Mouse (Mus musculus): ENCODE data around the gene Enthd1.
"Not testable (repeated sequence)": the region's sequence is repeated elsewhere in the genome, so short reads cannot be mapped to it uniquely, and the experiment has no call there.

The Enthd1 gene

GRCm38 (mm10) chr15:80538075-80538474, 26.9 kb downstream of the Enthd1 start:
- no peak for DNase-seq (ENCODE audit: low spot score in 2 of 2)

GRCm38 (mm10) chr15:80536051-80536450, 28.9 kb downstream of the Enthd1 start:
- peak; percentile 21 to 57 for DNase-seq (ENCODE audit: low spot score in 2 of 2)

- peak; percentile 33 to 40 for DNase-seq (ENCODE audit: low spot score in 2 of 2)
These were observed 31.7 kb downstream of the Enthd1 start for GRCm38 (mm10) chr15:80533274-80533673.

GRCm38 (mm10) chr15:80532281-80533072, 32.5 kb downstream of the Enthd1 start:
- no peak for DNase-seq (ENCODE audit: low spot score in 2 of 2)

- DNase-seq (ENCODE audit: low spot score in 2 of 2): no peak
These were observed 33.9 kb downstream of the Enthd1 start for GRCm38 (mm10) chr15:80531026-80531425.

- DNase-seq (ENCODE audit: low spot score in 2 of 2): peak in 1 of 2 experiments; percentile 62
These were observed 34.7 kb downstream of the Enthd1 start for GRCm38 (mm10) chr15:80529955-80530869.

- DNase-seq (ENCODE audit: low spot score in 2 of 2): peak in 1 of 2 experiments; percentile 39
These were observed 43.1 kb downstream of the Enthd1 start for GRCm38 (mm10) chr15:80521661-80522388.

GRCm38 (mm10) chr15:80519931-80520330, 45.0 kb downstream of the Enthd1 start:
- DNase-seq (ENCODE audit: low spot score in 2 of 2): no peak

- no peak for DNase-seq (ENCODE audit: low spot score in 2 of 2)
These were observed 46.3 kb downstream of the Enthd1 start for GRCm38 (mm10) chr15:80518567-80519223.

- DNase-seq (ENCODE audit: low spot score in 2 of 2): peak in 1 of 2 experiments; percentile 43
These were observed 47.0 kb downstream of the Enthd1 start for GRCm38 (mm10) chr15:80517996-80518395.

- no peak for DNase-seq (ENCODE audit: low spot score in 2 of 2)
These were observed 48.4 kb downstream of the Enthd1 start for GRCm38 (mm10) chr15:80516525-80516924.

- no peak for DNase-seq (ENCODE audit: low spot score in 2 of 2)
These were observed 59.9 kb downstream of the Enthd1 start for GRCm38 (mm10) chr15:80505086-80505485.

- not testable (repeated sequence) for DNase-seq (ENCODE audit: low spot score in 2 of 2)
These were observed 61.8 kb downstream of the Enthd1 start for GRCm38 (mm10) chr15:80503155-80503554.

- no peak for DNase-seq (ENCODE audit: low spot score in 2 of 2)
These were observed 62.2 kb downstream of the Enthd1 start for GRCm38 (mm10) chr15:80502741-80503140.

GRCm38 (mm10) chr15:80501106-80502096, 63.6 kb downstream of the Enthd1 start:
- DNase-seq (ENCODE audit: low spot score in 2 of 2): peak in 1 of 2 experiments; percentile 42

GRCm38 (mm10) chr15:80500426-80500825, 64.5 kb downstream of the Enthd1 start:
- DNase-seq (ENCODE audit: low spot score in 2 of 2): peak; percentile 28 to 29

- not testable (repeated sequence) for DNase-seq (ENCODE audit: low spot score in 2 of 2)
These were observed 67.2 kb downstream of the Enthd1 start for GRCm38 (mm10) chr15:80497733-80498132.

- no peak for DNase-seq (ENCODE audit: low spot score in 2 of 2)
These were observed 73.5 kb downstream of the Enthd1 start for GRCm38 (mm10) chr15:80491505-80491904.

GRCm38 (mm10) chr15:80490151-80490550, 74.8 kb downstream of the Enthd1 start:
- DNase-seq (ENCODE audit: low spot score in 2 of 2): no peak

- no peak for DNase-seq (ENCODE audit: low spot score in 2 of 2)
These were observed 76.3 kb downstream of the Enthd1 start for GRCm38 (mm10) chr15:80488658-80489057.
